Mouse (Mus musculus) testis, adult 2 months (tissue): Measurements from ENCODE around the gene Adamts20. TPM values are rescaled to one million over a fixed set of nuclear protein-coding genes. Genes with fewer than 3 reads are reported as not detected.
"Not testable (repeated sequence)": the region's sequence is repeated elsewhere in the genome, so short reads cannot be mapped to it uniquely, and the experiment has no call there.

Experiments
- H3K27ac ChIP-seq: fragments of 200-500 bp; 2 replicates; pipeline ENCODE4 v1.5.1; 2012; ENCODE audit warnings: low read depth, low read length; ENCODE audit not compliant: control insufficient read depth, insufficient read depth
- H3K27me3 ChIP-seq: fragments of 200-500 bp; 2 replicates; pipeline ENCODE4 v1.6.1; 2012; ENCODE audit warnings: mild to moderate bottlenecking, low read length, moderate library complexity; ENCODE audit not compliant: control insufficient read depth, insufficient read depth
- H3K36me3 ChIP-seq: fragments of 200-500 bp; 2 replicates; pipeline ENCODE4 v1.6.1; 2012; ENCODE audit warnings: mild to moderate bottlenecking, low read length; ENCODE audit not compliant: control insufficient read depth, insufficient read depth
- H3K4me1 ChIP-seq: fragments of 200-500 bp; 2 replicates; pipeline ENCODE4 v1.6.1; 2012; ENCODE audit warnings: low read length; ENCODE audit not compliant: control insufficient read depth, insufficient read depth
- H3K4me3 ChIP-seq: fragments of 200-500 bp; 2 replicates; pipeline ENCODE4 v1.5.1; 2012; ENCODE audit warnings: low read depth, mild to moderate bottlenecking, low read length, moderate library complexity, mixed read lengths; ENCODE audit not compliant: control insufficient read depth
- CTCF ChIP-seq: fragments of 200-500 bp; IDR thresholded peaks from 2 replicates; pipeline ENCODE4 v1.5.1; 2012; ENCODE audit warnings: low read depth, mild to moderate bottlenecking, inconsistent platforms, low read length, moderate library complexity; ENCODE audit not compliant: control insufficient read depth, insufficient read depth, insufficient replicate concordance
- POLR2A ChIP-seq: fragments of 200-500 bp; IDR thresholded peaks from 2 replicates; pipeline ENCODE4 v1.6.1; 2012; ENCODE audit warnings: low read depth, mild to moderate bottlenecking, inconsistent platforms, low read length, moderate library complexity; ENCODE audit not compliant: control insufficient read depth
- polyA plus RNA-seq: library from polyadenylated mRNA; depleted of rRNA; stranded (reverse); fragments of >200 nt; gene quantifications from 2 replicates; pipeline ENCODE4 v1.2.3, GENCODE M21; 2012

The Adamts20 gene
- polyA plus RNA-seq, 1 experiment = 1.5 TPM

DNA sequence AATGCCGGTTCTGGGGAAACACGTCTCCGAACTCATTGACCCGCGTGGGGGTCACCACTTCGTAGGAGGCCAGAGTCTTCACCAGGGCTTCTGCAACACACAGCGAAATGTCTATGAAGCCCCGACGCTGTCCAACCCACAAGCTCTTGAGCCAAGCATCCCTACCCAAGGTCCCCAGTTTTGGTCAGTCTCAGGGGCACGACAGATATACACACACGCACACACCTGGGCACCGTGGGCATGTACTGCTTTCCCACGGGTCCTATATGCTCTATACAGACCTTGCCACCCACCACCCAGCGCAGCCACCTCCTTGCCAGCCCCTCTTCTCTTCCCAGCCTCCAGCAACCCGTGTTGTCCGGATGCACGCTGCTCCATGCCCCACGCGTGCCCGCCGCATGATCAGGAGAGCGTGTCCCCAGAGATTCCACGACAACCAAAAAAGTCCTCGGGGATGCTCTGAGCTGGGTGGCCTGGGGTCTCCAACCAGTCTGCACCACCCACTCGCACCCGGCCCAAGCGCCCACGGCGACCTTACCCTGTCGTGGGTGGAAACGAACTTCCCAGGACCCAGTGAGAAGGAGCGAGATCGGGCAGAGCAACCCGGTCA, 61.7 kb downstream of the Adamts20 start:
- H3K27me3 ChIP-seq = no peaks in the 10 kb centered on the region
- no peaks in the 10 kb centered on the region for H3K36me3 ChIP-seq
- peaks cover 11% of the 10 kb centered on the region for H3K4me1 ChIP-seq
- TF ChIP-seq POLR2A (no peak), CTCF (no peak)
- no peak overlapping the region for H3K27ac ChIP-seq
- peak overlapping the region; percentile 9 for H3K4me3 ChIP-seq

DNA sequence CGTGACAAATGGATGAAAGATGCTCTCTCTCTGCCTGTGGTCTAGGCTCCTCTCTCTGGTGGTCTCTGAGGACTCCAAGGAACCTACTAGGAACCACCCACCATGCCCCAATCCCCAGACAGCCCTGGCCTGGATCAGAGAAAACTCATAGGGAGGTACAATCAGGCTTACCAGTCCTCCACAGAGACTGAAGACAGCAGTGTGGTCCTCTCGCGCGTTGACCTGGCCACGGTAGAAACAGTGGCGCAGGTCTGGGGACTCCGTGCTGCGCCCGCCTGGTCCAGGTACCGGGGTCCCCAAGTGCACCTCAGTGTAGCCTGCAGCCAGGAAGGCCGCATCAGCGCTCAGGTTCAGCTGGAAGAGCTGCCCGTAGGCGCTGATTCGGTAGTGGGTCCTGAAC, 62.2 kb downstream of the Adamts20 start:
- H3K27ac ChIP-seq = no peak overlapping the region
- H3K4me1 ChIP-seq = peaks cover 11% of the 10 kb centered on the region
- no peaks in the 10 kb centered on the region for H3K27me3 ChIP-seq
- TF ChIP-seq CTCF = no peak
- no peak for TF ChIP-seq POLR2A
- no peaks in the 10 kb centered on the region for H3K36me3 ChIP-seq
- no peak overlapping the region for H3K4me3 ChIP-seq

DNA sequence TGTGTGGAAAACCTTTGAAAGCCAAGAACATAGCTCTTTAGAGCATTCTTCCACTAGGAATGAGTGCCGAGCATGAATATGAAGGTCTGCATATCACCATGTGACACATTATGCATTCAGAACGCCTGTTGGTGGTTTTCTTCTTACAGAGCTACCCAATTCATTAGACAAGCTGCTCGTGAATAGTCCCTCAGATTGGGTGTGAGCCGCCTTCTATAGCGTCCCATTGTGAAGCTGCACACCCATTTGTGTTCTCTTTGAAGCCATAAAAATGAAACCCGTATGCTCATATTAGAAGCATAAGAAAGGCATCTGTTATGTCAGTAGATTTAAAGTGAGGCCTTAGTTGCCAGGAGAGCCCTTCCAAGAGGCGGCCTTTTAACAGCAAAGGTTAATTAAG, 72.5 kb downstream of the Adamts20 start:
- Histone ChIP-seq H3K4me1 (no peaks in the 10 kb centered on the region), H3K27me3 (no peaks in the 10 kb centered on the region), H3K36me3 (no peaks in the 10 kb centered on the region), H3K27ac (no peak overlapping the region), H3K4me3 (no peak overlapping the region)
- TF ChIP-seq CTCF = no peak
- no peak for TF ChIP-seq POLR2A

DNA sequence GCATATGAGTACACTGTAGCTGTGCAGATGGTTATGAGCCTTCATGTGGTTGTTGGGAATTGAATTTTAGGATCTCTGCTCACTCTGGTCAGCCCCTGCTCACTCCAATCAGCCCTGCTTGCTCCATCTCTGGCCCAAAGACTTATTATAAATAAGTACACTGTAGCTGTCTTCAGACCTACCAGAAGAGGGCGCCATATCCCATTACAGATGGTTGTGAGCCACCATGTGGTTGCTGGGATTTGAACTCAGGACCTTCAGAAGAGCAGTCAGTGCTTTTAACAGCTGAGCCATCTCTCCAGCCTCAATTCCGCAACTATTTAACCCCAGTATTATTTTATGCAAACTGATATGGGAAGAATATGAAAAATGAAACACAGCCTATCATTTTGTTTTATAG, 75.1 kb downstream of the Adamts20 start:
- not testable (repeated sequence) for H3K4me1 ChIP-seq, H3K27me3 ChIP-seq, H3K4me3 ChIP-seq, H3K27ac ChIP-seq, H3K36me3 ChIP-seq

DNA sequence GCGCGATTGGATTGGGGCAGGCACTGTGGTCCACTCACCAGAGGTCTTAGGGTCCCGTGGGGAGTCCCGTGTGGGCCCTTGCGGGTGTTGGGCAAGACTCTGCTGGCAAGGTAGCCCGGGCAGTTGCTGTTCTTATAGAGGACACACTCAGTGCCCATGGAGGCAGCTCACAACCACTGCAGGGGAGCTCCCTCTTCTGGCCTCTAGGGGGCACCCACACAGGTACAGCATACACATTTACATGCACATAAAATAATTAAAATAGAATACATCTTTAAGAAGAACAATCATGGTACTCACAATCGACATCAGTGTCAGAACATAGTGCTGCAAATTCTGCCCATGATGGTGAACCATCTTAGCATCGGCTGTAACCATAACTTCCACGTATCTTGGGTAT, 85.8 kb downstream of the Adamts20 start:
- no peak overlapping the region for H3K27ac ChIP-seq
- no peak overlapping the region for H3K4me3 ChIP-seq
- H3K4me1 ChIP-seq = no peaks in the 10 kb centered on the region
- no peak for TF ChIP-seq POLR2A
- TF ChIP-seq CTCF = peak; percentile 19; the same call in 1 of the 2 replicates
- no peaks in the 10 kb centered on the region for H3K36me3 ChIP-seq
- no peaks in the 10 kb centered on the region for H3K27me3 ChIP-seq

DNA sequence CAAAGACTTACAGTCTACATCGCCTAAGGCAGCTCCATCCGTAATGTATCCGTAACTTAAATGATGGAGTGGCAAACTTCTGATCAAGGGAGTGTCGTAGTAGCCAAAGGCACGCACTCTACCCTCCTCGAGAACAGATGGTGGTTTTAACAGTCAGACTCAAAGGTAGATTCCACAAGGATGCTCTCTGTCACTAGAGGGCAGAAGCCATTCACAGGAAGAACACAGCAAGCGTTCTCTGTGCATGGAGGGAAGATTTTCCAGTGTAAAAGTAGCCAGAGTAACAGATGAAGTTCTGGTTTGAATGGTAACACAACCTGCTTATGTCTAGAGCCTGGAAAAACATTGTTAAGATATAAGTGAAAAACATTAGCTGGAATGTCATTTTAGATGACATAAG, 92.7 kb downstream of the Adamts20 start:
- Histone ChIP-seq H3K27me3 (no peaks in the 10 kb centered on the region), H3K4me3 (no peak overlapping the region), H3K27ac (no peak overlapping the region), H3K4me1 (no peaks in the 10 kb centered on the region), H3K36me3 (no peaks in the 10 kb centered on the region)
- no peak for TF ChIP-seq CTCF
- no peak for TF ChIP-seq POLR2A

DNA sequence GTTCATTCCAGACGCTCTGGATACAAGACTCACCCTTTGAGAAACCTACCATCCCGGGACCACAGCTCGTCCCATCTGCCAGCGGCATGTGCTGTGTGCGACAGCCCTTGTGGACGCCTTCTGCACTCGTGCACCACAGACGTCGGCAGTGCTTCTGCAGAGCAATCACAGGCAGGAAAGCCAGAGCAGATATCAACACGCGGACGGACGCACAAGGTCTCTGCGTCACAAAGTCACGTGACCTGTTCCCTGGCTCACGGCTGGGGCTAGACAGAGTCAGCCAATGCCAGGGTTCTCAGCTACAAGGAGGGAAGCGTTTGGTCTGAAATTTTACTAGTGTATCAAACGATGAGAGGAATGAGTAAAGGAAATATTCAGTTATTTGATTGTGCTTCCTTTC, 116.2 kb downstream of the Adamts20 start:
- Histone ChIP-seq H3K4me1 (peaks cover 3% of the 10 kb centered on the region), H3K4me3 (peak overlapping the region; percentile 74), H3K27me3 (no peaks in the 10 kb centered on the region), H3K27ac (no peak overlapping the region), H3K36me3 (no peaks in the 10 kb centered on the region)
- no peak for TF ChIP-seq CTCF
- peak; percentile 19; the same call in 1 of the 2 replicates for TF ChIP-seq POLR2A

DNA sequence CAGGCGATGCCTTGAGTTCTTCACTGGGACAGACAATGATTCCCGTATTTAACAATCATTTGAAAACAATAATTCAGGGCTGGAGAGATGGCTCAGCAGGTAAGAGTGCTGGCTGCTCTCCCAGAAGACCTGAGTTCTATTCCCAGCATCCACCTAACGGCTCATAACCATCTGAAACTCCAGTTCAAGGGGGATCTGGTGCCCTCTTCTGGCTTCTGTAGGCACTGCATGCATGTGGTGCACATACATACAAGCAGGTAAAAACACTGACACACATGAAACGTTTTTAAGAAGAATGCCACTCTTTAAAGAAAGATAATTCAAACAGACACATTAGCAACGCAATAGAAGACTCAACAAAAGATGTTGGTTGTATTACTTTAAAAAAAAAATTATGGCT, 120.9 kb downstream of the Adamts20 start:
- Histone ChIP-seq H3K4me1 (peaks cover 3% of the 10 kb centered on the region), H3K27me3 (no peaks in the 10 kb centered on the region), H3K27ac (no peak overlapping the region), H3K4me3 (no peak overlapping the region), H3K36me3 (no peaks in the 10 kb centered on the region)
- TF ChIP-seq CTCF (peak; percentile 32; the same call in 1 of the 2 replicates), POLR2A (no peak)
